Mouse (Mus musculus) heart, adult 18-20 months (tissue): Measurements from ENCODE around the gene Epha7. TPM values are rescaled to one million over a fixed set of nuclear protein-coding genes. Genes with fewer than 3 reads are reported as not detected.

Source experiments
- DNase-seq, 2 experiments: peaks; one replicate each; pipeline ENCODE4 v3.0.0; 2021 to 2022; ENCODE audit warnings: mixed read lengths in 1 of 2
- total RNA-seq, 2 experiments: library from RNA; stranded (reverse); gene quantifications; 2 replicates each; pipeline ENCODE4 v1.2.3; 2021

The Epha7 gene
- total RNA-seq, 2 experiments from 2014 or later, result 6.8 to 8.6 TPM

DNA sequence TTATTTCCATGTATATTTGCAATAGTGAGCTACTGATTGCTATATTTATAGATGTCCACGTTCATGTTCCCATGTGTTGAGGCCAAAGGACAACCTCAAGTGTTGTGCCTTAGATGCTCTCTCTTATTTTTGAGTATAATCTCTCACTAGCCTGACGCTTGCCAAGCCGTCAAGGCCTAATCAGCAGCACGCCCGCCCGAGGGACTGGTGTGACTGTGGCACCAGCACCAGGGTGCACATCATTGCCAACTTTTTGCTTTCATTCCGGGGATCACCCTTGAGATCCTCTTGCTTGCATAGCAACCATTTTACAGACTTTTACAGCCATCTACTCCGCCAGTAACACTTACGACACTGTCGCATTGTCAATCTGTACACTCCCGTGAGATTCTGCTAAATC, 86.9 kb downstream of the Epha7 start:
- DNase-seq, result peak; percentile 16 to 38

DNA sequence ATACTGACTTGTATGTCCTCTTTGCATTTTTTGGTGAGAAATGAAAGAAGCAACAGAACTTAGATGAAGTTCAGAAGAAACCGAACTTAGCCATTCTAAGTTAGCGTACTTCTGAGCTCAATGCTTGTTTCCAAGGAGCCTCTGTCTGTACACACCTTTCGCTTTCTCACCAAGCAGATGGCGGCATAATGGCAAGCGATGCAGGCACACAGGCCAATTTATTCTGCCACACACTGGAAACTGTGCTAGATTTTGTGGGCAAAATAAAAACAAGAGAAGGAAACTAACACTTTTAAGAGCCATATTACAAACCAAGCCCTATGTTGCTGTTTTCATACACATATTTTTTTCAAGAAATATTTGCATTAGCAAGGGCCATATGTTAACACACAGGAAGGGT, 88.6 kb downstream of the Epha7 start:
- no peak for DNase-seq

DNA sequence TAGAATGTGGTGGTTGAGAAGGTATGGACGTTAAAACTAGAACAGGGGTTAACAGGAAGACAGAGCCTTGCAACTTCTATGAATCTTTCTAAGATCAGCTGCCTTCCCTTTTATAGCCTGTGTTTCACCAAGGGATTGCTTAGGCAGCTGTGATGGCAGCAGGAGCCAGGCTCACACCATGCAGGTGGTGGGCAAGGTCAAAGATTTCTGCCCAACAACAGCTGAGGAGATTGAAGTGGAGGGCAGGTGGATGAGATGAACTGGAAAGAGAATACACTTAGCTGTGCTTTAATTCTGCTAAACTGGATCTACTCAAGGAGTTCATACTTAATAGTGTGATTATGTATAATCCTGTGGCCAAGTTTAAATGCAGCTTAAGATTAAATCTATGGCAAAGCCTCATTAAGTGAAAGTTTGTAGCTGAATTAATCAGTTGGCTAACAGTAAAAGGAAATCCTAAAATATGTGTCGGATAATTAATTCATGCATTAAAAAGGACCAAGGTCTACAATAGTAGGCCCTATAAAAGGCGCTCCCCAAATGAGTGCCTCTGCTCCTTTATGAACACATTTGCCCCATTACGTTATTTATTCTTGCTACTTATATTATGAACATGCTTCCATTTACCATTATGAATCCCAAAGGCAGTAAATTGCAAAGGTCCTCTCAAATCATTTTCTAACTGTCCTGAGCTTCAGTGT, 89.2 kb downstream of the Epha7 start:
- no peak for DNase-seq

DNA sequence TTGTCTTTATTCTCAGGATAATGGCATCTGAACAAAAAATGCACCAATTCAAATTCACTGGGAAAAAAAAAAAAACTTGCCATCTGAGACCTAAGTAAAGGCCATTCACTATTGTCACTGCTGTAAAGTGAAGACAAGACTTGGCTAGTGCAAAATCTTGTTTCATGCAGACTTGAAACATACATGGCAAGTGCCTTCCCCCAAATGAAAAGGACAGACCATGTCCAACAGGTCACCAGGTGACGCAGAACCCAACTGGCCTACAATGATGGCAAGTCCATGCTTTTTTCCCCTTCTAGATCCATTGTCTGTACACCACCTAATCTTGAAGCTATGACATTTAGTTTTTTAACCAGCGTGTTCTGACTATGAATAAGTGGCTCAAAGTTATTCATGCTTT, 94.1 kb downstream of the Epha7 start:
- no peak for DNase-seq

DNA sequence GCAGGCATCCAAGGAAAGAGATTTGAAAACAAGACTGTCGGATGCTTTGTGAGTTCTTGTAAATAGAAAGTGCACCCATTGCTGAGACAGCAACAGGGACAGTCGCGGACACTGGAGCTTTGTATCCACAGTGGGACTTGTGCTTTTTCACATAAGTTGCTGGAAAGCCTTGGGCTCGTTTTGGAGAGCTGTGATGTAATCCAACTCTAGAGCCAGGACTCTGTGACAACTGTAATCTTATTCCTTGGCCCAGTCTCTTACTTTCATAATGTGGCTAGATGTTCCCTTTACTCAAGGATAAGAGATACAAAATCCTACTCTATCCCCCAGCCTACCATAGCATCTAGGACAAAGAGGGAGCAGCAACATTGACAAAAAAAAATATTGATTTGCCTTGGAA, 97.2 kb downstream of the Epha7 start:
- peak; percentile 4 to 13 for DNase-seq

DNA sequence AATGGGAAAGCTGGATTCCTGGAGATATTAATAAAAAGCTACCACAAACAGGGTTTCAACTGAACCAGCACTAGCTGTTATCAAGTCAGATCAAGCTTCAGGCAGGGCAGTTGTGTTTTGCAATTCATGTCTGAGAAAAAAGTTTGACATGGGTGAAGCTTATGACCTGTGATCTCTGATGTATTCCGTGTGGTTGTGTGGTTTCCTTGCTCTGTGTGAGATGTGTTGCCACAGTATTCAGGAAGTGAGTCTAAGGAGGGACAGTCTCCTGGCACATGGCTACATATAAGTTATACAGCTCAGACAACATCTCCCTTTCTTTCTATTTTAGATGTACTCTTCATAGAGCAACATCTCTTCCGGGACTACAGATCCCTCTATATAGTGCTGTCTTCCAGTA, 99.1 kb downstream of the Epha7 start:
- no peak for DNase-seq

DNA sequence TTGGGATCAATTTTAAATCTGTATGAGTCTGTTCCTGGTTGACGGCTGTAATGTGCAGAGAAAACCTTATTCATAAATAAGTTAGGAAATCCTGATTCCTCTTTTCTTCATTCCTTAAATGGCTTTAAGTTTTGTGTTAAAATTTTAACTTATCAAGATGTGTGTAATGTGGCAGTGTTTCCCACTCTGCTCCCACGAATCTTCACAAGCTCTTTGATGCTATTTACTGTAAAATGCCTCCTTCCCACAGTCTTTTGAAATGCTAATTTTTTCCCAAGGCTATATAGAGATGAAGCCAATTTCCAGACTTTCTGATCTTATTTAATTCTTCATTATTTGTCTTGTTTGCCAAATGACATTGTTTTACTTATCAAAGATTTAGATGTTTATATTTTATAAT, 100.7 kb downstream of the Epha7 start:
- DNase-seq, result no peak

DNA sequence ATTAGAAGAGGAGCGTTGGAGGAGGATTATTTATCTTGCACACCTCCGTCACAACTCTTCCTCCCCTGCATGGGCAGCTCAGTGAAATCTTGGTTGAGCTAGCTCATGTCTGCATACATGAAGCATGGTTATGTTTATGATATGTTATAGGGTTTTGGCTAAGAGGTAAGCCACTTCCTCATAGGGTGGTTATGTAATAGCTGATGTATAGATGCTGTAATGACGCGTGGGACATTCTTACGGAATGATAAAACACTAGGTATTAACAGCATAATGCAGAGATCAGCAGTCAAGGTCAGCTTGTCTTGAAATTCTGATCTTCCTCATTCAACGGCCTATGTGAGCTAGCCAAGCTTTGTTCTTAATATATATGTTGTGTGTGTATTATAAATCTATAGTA, 107.7 kb downstream of the Epha7 start:
- no peak for DNase-seq

DNA sequence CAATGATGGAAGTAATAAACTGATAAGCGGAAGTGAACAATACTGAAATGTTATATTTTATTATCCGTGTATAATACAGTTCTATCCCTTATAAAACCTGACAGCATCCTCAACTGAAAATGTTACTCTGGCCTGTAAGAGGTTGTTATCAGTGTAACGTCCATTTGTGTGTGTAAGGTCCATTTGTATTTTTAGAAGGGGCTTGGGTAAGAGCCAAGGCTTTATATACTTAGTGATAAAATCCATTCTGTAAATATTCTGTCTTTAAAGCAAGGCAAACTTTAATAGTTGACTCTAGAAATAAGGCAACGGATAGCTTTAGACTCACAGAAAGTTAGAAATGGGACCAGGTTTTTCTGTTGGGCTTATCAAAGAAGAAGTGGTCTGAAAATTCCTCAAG, 113.1 kb downstream of the Epha7 start:
- DNase-seq, result no peak

DNA sequence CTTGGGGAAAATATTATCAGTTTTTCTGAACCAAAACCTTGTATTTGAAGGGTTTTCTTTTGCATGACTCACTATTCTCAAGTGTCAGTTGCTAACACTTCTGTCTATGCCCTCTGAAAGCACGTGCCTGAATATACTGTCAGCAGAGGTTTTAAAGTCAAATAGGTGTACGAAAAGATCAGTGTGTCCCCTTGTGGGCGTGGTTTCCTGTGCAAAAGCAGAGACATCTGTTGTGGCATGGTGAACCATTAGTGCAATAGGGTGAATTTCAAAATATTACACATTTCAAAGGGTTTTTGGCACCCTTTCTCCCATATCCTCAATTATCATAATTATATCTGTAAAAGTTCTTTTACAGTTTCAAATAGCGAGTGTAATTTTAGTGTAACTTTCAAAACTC, 120.5 kb downstream of the Epha7 start:
- no peak for DNase-seq

DNA sequence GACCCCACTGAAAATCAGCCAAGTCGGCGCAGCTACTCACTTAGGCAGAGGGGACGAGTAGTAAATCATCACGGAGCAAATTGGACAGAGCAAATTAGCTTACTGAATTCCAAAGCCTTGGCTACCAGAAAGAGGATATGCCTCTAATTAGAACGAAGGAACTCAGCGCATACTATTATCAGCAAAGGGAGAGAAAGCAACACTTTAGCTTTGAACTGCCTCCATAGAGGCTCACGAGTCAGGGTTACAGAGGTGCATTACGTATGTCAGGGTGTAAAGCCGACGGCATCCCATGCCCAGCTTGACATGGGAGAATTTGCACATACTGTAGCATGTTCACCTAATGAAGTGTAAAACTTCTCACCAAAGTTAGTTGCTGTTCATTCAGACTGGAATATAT, 121.9 kb downstream of the Epha7 start:
- no peak for DNase-seq

DNA sequence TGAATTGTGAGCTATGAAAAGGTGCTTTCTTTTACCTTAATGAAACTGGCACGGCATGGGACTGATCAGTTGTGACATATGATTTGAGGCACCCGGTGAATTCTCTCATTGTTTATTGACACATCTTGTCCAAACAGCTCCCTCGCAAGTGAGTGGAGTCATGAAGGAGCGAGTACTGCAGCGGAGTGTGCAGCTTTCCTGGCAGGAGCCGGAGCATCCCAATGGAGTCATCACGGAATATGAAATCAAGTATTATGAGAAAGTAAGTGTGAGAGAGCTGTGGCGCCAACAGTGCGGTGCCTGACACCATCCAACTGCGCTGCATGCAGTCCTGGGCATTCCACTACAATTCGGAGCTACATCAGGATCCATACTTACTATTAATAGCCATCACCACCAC, 122.6 kb downstream of the Epha7 start:
- DNase-seq, result no peak

DNA sequence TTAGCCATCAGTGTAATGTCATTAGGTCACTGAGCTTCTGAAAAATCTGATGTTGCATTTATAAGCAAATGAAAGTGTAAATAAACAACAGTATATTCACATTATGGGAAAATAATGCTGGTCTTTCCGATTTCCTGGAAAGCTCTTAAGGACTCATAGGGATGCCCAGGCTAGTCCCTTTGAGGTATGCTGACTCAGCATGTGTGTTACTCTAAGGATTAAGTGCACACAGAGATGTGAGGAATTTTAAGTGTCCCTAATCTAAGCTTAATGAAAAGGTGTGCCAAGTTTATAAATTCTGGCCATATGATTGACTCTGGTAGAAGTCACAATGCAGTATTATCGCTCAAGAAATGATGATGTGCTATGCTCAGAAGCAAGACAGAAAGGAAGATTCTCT, 127.8 kb downstream of the Epha7 start:
- DNase-seq, result no peak

DNA sequence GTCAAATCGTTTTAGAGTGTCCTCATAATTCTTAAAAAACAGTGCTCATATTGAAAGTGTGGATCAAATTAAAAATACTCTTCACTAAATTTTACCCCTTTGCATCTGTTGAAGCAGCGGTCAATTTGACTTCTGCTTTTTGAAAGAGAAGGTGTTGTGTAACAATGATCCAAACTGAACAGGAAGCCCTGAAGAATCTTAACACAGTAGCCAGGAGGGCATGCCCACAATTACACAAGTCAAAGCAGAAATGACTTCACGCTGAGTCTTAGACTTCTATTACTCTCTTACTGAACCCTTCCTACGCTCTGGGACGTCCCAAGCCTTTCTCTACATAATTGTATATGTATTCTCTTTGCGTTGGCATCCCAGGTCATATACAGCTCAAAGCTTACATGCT, 131.3 kb downstream of the Epha7 start:
- DNase-seq, result no peak

DNA sequence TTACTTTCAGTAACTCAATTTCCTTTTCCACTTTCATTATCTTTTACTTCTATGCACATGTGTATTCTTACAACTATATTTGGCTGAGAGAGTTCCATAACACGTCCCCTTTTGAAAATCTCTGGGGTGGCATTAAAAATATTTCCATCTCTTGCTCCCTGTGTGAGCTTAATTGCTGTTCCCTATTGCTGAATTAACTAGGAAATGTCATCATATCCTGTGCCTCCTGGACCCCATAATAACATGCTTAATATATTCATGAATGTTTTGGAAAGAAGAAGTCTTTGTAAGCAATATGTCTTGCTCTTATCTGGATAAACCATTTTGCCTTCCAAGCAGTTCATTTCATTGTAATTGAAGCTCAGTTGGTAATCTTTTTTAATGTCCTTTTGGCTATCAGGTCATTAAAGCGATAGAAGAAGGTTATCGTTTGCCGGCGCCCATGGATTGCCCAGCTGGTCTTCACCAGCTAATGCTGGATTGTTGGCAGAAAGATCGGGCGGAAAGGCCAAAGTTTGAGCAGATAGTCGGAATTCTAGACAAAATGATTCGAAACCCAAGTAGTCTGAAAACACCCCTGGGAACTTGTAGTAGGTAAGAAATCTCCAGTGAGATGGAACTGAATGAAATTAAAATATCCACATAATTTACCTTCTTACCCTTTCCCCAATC, 148.1 kb downstream of the Epha7 start:
- no peak for DNase-seq

DNA sequence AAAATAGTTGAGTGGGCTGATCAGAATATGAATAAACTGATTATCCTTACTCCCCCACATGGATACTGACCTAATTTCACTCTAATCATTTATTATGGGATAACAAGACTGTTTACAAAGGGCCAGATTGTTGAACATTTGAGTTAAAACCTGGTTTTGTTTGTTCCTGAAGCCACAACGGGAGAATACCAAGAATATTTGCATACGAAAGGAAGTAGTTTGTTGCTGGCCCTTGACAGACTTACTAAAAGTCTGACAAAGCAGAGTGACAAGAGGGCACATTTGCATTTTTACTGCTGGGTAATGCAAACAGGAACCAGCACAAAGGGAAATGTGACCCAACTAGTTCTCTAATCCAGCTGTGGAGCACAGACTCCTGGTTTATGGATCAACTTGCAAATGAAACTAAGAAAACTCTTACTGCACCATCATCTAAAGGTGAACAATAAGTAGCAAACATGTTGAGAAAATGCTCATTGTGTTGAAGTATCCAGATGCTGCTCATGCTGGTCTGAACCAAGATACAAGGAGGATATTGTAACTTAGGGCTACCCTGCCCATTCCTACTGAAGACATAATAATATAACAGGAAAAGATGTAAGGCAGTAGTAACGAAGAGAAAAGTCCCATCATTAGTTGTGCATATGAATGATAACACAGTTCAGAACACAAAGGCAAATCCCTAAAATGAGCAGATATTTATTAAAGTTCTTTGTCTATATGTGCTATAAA, 154.8 kb downstream of the Epha7 start:
- DNase-seq, result no peak

DNA sequence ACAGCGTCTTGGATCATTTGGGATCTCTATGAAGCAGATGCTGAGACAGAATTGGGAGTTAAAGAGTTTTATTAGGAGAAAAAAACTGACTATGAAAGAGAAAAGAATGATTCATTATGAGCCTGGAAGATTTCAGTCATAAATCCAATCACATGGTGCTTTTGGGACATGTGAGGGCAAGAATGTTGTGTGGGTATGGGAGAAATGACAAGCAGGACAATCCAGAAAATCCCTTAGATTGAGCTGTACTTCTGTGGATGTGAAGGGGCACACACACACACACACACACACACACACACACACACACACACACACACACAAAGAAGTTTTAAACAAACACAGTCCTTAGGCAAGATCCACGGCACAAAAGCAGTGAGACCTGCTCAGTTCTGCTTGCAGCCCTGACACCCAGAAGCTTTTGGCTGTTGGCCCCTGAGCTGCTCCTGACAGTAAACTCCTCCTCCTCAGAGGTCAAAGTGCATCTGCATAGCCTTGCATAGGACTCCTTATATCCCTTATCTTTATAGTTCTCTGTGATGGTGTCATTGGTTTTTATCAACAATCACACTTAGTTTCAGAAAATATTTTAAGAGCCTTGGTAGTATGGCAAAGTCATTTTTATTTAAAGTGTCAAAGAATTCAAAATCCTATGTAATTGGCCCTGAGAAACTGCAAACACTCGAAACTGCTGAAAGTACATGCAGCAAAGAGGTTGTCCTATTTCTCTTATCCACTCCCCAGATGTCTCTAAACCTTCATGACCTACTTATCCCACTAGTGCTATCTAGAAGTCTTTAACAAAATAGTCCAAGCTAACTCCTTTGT, 185.7 kb downstream of the Epha7 start:
- no peak for DNase-seq

DNA sequence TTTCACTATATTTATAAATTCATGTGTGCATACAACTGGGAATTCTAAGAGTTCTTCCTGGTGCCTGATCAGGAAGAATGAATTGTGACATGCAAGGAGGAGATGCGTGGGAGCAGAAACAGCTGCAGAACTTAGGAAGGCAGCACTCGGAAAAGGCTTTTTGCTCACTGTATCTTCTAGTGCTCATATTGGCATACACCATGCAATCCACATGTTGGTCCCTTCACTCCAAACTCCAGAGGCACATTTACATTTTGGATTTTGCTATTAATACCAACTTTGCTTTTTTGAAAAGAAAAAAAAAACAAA, 186.3 kb downstream of the Epha7 start:
- no peak for DNase-seq

DNA sequence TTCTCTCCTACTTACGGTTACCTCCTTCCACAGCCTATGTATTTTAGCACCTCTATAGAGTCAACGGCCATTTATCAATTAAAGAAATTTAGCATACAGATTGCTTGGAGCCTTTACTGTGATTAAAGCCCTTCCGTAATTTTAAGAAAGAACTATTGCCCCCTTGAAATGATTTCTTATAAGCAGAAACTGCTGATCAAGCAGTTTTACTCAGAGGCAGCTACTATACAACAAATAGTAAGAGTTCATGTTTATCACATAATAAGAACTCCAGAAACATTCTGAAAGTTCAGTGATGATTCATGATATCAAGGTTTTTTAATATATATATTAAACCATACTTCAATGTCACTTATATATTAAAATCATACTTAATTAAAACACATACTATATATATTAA, 197.4 kb downstream of the Epha7 start:
- no peak for DNase-seq
